Mouse (Mus musculus) liver, embryonic 15.5 days (tissue): Measurements from ENCODE around the gene Syna. TPM values are rescaled to one million over a fixed set of nuclear protein-coding genes. Genes with fewer than 3 reads are reported as not detected.

Experiments
- ATAC-seq: fragments of 200-750 bp; cut with Nextera tagmentation; 2 replicates; pipeline ENCODE4 v1.8.0; 2017; ENCODE audit warnings: moderate number of reproducible peaks, mild to moderate bottlenecking, moderate library complexity; ENCODE audit not compliant: insufficient read depth
- H3K27ac ChIP-seq: fragments of 300-500 bp; sonication (generic); replicated peaks from 2 replicates; pipeline ENCODE4 v1.5.1; 2015; ENCODE audit warnings: mild to moderate bottlenecking, inconsistent platforms
- H3K27me3 ChIP-seq: fragments of 300-500 bp; sonication (generic); 2 replicates; pipeline ENCODE4 v1.6.1; 2015; ENCODE audit warnings: mild to moderate bottlenecking, inconsistent platforms
- H3K36me3 ChIP-seq: fragments of 300-500 bp; sonication (generic); replicated peaks from 2 replicates; pipeline ENCODE4 v1.6.1; 2015; ENCODE audit warnings: moderate library complexity, mild to moderate bottlenecking, inconsistent platforms
- H3K4me1 ChIP-seq: fragments of 300-500 bp; sonication (generic); replicated peaks from 2 replicates; pipeline ENCODE4 v1.6.1; 2015; ENCODE audit warnings: inconsistent platforms
- H3K4me2 ChIP-seq: fragments of 300-500 bp; sonication (generic); 2 replicates; pipeline ENCODE4 v1.6.1; 2015; ENCODE audit warnings: moderate library complexity, mild to moderate bottlenecking, inconsistent platforms
- H3K4me3 ChIP-seq: fragments of 300-500 bp; sonication (generic); replicated peaks from 2 replicates; pipeline ENCODE4 v1.5.1; 2015; ENCODE audit warnings: mild to moderate bottlenecking, inconsistent platforms
- H3K9ac ChIP-seq: fragments of 300-500 bp; sonication (generic); 2 replicates; pipeline ENCODE4 v1.6.1; 2015; ENCODE audit warnings: moderate library complexity, mild to moderate bottlenecking, inconsistent platforms
- H3K9me3 ChIP-seq: fragments of 300-500 bp; sonication (generic); replicated peaks from 2 replicates; pipeline ENCODE4 v1.6.1; 2016; ENCODE audit warnings: inconsistent platforms
- whole genome bisulfite sequencing: fragments of 180-500 bp; shearing (Covaris S2); methylation state at CpG from one replicate; pipeline ENCODE4 v1.1.7; 2015; ENCODE audit warnings: mixed read lengths; ENCODE audit not compliant: insufficient replicate concordance; 5-methylcytosine and 5-hydroxymethylcytosine counted together
- microRNA-seq: library from miRNA; unstranded; fragments of <30 nt; microRNA quantifications from one replicate; pipeline ENCODE4, GENCODE M21; 2016
- polyA plus RNA-seq: library from polyadenylated mRNA; unstranded; fragments of >200 nt; fragmentation: Nextera tagmentation; extraction: Ambion mirVana; gene quantifications from 2 replicates; pipeline ENCODE4 v1.2.1, GENCODE M21; 2015

Syna gene
- polyA plus RNA-seq, 1 experiment from 2014 or later = not detected

DNA sequence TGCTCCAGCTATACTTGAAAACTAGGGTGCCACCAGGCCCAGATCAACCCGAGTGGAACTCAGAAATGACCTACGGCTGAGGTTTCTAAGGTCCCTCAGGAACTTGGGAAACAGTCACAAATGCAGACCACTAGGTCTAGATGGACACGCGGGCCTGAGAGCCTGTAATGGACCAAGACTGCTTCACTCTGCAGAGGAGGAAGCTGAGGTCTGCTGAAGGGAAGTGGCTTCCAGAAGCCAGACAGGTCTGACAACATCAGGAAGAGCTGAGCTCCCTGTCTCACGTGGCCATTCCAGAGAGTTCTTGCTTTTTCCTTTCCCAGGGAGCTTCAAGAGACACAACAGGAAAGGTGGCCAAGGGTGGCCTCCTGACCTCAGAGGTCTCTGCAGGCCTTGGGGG lies 51.0 kb downstream of the Syna start:
- Histone ChIP-seq H3K36me3 (0 out of 2 replicates have a peak, but pooled peaks cover 2% of the 10 kb centered on the region), H3K9me3 (no peaks in the 10 kb centered on the region), H3K27me3 (no peaks in the 10 kb centered on the region), H3K4me2 (no peak overlapping the region), H3K27ac (no peak overlapping the region), H3K4me3 (no peak overlapping the region), H3K4me1 (no peaks in the 10 kb centered on the region), H3K9ac (no peak overlapping the region)
- no peak for ATAC-seq
- WGBS = 46% methylated on average over 5 of the region's 5 CpGs

Small RNA genes lying within 50 kb of the gene (microRNA-seq; reads per million reads assigned to microRNA genes)
- not detected for gene Mir7228

Other genes starting within 250 kb of the Syna start
- 32.2 and 35.7 TPM in 2 replicates for gene Gtf2i, start 245.4 kb downstream of the Syna start, polyA plus RNA-seq
- 10.2 and 14.2 TPM in 2 replicates for gene Gtf2ird1, start 103.5 kb downstream of the Syna start, polyA plus RNA-seq
- gene Clip2, start 7.7 kb downstream of the Syna start, polyA plus RNA-seq = 0.46 and 0.50 TPM in 2 replicates
- 157 and 158 TPM in 2 replicates for gene Rfc2, start 21.2 kb upstream of the Syna start, polyA plus RNA-seq
- 2.2 and 2.6 TPM in 2 replicates for gene Lat2, start 54.9 kb upstream of the Syna start, polyA plus RNA-seq
- 171 and 194 TPM in 2 replicates for gene Eif4h, start 79.3 kb upstream of the Syna start, polyA plus RNA-seq
- gene Limk1, start 128.4 kb upstream of the Syna start, polyA plus RNA-seq = 0.81 and 1.1 TPM in 2 replicates
- gene Eln, start 187.2 kb upstream of the Syna start, polyA plus RNA-seq = 5.0 and 6.6 TPM in 2 replicates